Mouse (Mus musculus) CH12.LX (cell line): ENCODE measurements at regions not wholly inside any gene's neighbourhood (a gene's known extent, or its start where the extent isn't known, plus 50 kb on each side); places are given as distances from the start of the nearest gene placed in this dataset.

ENCODE experiments used
- CHD2 ChIP-seq: IDR thresholded peaks from 2 replicates; pipeline ENCODE4 v1.6.1; 2011; ENCODE audit warnings: low read length, improper control_type of control experiment
- CTCF ChIP-seq, 2 experiments: IDR thresholded peaks in 1 of 2; conservative IDR thresholded peaks in 1 of 2; 2 replicates each; pipeline ENCODE4 v1.5.1; 2011 to 2012; ENCODE audit warnings: low read depth in 2 of 2, low read length in 2 of 2, improper control_type of control experiment in 1 of 2, inconsistent platforms in 1 of 2, mild to moderate bottlenecking in 1 of 2, moderate library complexity in 1 of 2
- E2F4 ChIP-seq: IDR thresholded peaks from 2 replicates; pipeline ENCODE4 v1.6.1; 2011; ENCODE audit warnings: low read depth, low read length, improper control_type of control experiment; ENCODE audit not compliant: insufficient replicate concordance
- EP300 ChIP-seq: IDR thresholded peaks from 2 replicates; pipeline ENCODE4 v1.6.1; 2011; ENCODE audit warnings: low read length, improper control_type of control experiment
- GABPA ChIP-seq: IDR thresholded peaks from 2 replicates; pipeline ENCODE4 v1.6.1; 2012; ENCODE audit warnings: low read depth, low read length, improper control_type of control experiment, inconsistent platforms; ENCODE audit not compliant: insufficient replicate concordance
- HCFC1 ChIP-seq: IDR thresholded peaks from 2 replicates; pipeline ENCODE4 v1.6.1; 2012; ENCODE audit warnings: low read depth, mild to moderate bottlenecking, inconsistent platforms, low read length, improper control_type of control experiment
- KAT2A ChIP-seq: IDR thresholded peaks from 2 replicates; pipeline ENCODE4 v1.6.1; 2012; ENCODE audit warnings: low read length, improper control_type of control experiment, inconsistent platforms; ENCODE audit not compliant: insufficient replicate concordance
- MEF2A ChIP-seq: IDR thresholded peaks from 2 replicates; pipeline ENCODE4 v1.6.1; 2014; ENCODE audit warnings: low read depth, mild to moderate bottlenecking, inconsistent platforms, low read length, improper control_type of control experiment, borderline replicate concordance
- POLR2A ChIP-seq: IDR thresholded peaks from 2 replicates; pipeline ENCODE4 v1.6.1; 2011; ENCODE audit warnings: low read depth, mild to moderate bottlenecking, improper control_type of control experiment, low read length
- UBTF ChIP-seq: IDR thresholded peaks from 2 replicates; pipeline ENCODE4 v1.6.1; 2012; ENCODE audit warnings: low read depth, mild to moderate bottlenecking, inconsistent platforms, low read length, improper control_type of control experiment, moderate library complexity
- ZKSCAN1 ChIP-seq: IDR thresholded peaks from 2 replicates; pipeline ENCODE4 v1.6.1; 2012; ENCODE audit warnings: low read depth, inconsistent platforms, low read length, improper control_type of control experiment, borderline replicate concordance
- ZNF384 ChIP-seq: IDR thresholded peaks from 2 replicates; pipeline ENCODE4 v1.6.1; 2012; ENCODE audit warnings: low read depth, low read length, improper control_type of control experiment, inconsistent platforms

- no peak for TF ChIP-seq CTCF (conservative IDR thresholded peaks at IDR 0.05 in 1 of 2, IDR thresholded peaks at IDR 0.05 in 1 of 2; ENCODE audit: low read depth in 2 of 2, low read length in 2 of 2)
- no peak for TF ChIP-seq E2F4
- TF ChIP-seq ZNF384, result no peak
- TF ChIP-seq MEF2A, result no peak
- no peak for TF ChIP-seq POLR2A
- no peak for TF ChIP-seq EP300
- TF ChIP-seq ZKSCAN1, result no peak
- TF ChIP-seq HCFC1, result no peak
- no peak for TF ChIP-seq KAT2A
- no peak for TF ChIP-seq GABPA
- no peak for TF ChIP-seq CHD2
- no peak for TF ChIP-seq UBTF
Measured at GRCm38 (mm10) chr16:46293831-46294230, 139.0 kb upstream of the Gm4737 start.
